Mouse (Mus musculus) layer of hippocampus, adult 9-11 months (tissue): ENCODE data around the gene Adamts2.

ENCODE experiments used
- DNase-seq: peaks from one replicate; pipeline ENCODE4 v3.0.0; 2022

The Adamts2 gene

GRCm38 (mm10) chr11:50601641-50602355, at the start of gene Adamts2:
TSS of gene Adamts2 (plus strand) at chr11:50602084.
- DNase-seq: no peak

GRCm38 (mm10) chr11:50557064-50557463, 44.8 kb upstream of the Adamts2 start:
- DNase-seq: no peak

DNA sequence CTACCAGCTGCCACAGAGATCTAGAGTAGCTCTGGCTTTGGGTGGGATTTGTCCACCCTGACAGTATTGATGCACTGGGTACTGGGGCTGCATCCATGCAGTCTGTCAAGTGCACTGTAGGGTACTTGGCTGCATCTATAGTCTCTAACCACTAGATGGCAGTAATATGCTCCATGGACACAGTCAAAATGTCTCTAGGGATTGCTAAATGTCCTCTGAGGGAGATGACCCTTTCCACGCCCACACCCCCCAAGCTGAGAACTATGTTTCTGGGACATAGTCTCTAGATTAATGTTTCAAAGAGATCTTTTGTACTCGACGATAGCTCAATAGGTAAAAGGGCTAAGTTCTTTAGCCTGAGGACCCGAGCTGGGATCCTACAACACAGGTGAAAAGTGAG, 42.8 kb upstream of the Adamts2 start:
- no peak for DNase-seq

GRCm38 (mm10) chr11:50565466-50566211, 36.2 kb upstream of the Adamts2 start:
- DNase-seq: no peak

- DNase-seq: no peak
Measured at GRCm38 (mm10) chr11:50571448-50571847, 30.4 kb upstream of the Adamts2 start.

DNA sequence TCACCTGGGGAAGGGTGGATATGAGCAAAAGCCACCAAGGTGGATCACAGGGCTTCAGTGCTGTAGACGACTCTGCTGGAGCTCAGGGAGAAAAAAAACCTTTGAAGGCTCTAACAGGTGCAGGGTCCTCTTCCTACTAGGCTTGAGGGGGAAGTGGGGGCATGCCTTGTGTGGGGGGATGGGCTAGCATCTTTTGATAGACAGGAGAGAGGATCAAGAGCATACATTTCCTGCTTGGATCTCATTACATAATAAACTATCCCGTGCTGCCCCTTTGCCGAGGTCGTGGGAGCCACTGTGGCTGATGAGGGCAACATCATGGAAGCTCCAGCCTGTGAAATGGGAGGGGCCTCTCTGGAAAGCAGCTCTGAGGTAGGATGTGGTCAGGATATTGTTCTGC, 25.4 kb upstream of the Adamts2 start:
- no peak for DNase-seq

DNA sequence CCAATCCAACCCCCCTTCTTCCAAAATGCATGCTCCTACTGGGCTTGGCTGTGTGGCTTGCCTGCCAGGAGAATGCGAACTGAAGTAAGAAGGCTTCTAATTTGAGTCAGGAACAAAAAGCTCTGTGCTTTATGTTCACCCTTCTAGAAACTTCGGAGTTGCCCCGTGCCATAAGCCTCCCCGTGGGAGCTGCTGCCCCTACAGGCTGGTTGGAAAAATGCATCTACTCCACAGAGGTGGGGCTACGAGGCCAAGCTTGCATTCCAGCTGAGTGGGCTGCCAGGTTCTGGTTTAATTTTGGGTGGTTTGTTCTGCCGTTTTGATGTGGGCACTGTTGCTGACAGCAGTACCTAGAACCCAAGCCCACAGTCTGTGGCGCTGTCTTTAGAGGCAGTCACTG, 14.9 kb upstream of the Adamts2 start:
- DNase-seq: no peak

GRCm38 (mm10) chr11:50587787-50588186, 14.1 kb upstream of the Adamts2 start:
- peak; percentile 36 for DNase-seq

GRCm38 (mm10) chr11:50589060-50589459, 12.8 kb upstream of the Adamts2 start:
- no peak for DNase-seq

- peak; percentile 45 for DNase-seq
Measured at GRCm38 (mm10) chr11:50591053-50591452, 10.8 kb upstream of the Adamts2 start.

DNA sequence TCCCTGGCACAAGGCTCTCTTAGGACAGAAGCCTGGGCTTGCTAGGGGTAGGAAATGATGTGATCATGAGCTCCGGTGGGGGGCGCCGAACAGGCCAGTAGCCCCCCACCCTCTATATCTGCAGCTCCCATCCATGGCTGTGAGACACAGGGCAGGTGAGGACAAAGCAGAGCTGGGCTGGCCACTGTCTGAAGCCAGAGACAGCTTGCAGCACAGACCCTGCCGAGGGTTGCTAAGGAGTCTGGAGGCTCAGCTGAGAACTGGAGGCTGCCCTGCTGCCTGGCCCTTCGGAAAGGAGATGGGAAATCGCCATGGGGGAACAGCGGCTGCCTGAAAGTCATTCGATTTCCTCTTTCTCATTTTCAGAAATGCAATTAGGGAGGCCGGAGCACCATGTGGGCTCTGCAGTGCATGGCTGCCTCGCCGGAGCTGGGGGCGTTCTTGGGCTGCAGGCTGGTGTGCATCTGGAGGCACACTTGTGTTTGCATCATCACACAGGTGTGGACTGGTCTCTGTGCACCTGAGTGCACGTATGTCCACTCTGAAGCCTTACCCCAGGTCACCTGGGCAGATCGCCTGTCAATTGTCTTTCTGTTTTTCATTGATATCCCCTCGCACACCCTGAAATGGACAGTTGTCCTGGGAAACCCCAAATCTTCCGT, 8.9 kb upstream of the Adamts2 start:
- no peak for DNase-seq

DNA sequence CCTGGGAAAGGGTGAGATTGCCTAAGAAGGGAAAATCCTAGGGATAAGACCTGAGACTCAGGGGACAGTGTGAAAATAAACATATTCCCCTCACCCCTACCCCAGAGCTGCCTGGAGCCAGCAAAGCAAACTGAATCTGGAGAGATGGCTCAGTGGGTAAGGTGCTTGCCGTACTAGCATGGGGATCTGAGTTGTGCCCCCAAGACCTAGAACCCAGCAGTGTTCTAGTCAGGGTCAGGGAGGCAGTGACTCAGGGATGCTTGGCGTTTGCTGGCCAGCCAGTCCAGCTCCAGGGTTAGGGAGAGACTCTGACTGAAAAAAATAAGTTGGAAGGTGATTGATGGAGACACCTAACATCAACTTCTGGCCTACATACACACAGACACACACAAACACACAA, 5.3 kb upstream of the Adamts2 start:
- DNase-seq: no peak

DNA sequence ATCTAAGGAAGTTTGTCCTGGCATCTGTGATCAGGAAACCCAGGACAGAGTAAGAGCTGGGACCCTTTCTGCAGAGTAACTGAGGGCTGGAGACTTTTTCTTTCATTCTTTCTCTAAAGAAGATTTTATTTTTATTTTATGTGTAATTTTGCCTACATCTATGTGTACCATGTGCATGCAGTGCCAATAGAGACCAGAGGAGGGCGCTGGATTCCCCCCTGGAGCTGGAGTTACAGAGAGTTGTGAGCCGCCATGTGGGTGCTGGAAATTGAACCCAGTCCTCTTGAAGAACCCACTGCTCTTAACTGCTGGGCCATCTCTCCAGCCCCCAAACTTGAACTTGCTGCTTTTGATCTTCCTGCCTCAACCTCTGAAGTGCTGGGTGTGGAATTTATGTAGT, 2.7 kb upstream of the Adamts2 start:
- no peak for DNase-seq

- no peak for DNase-seq
Measured at GRCm38 (mm10) chr11:50602356-50603081, 635 bp downstream of the Adamts2 start.

DNA sequence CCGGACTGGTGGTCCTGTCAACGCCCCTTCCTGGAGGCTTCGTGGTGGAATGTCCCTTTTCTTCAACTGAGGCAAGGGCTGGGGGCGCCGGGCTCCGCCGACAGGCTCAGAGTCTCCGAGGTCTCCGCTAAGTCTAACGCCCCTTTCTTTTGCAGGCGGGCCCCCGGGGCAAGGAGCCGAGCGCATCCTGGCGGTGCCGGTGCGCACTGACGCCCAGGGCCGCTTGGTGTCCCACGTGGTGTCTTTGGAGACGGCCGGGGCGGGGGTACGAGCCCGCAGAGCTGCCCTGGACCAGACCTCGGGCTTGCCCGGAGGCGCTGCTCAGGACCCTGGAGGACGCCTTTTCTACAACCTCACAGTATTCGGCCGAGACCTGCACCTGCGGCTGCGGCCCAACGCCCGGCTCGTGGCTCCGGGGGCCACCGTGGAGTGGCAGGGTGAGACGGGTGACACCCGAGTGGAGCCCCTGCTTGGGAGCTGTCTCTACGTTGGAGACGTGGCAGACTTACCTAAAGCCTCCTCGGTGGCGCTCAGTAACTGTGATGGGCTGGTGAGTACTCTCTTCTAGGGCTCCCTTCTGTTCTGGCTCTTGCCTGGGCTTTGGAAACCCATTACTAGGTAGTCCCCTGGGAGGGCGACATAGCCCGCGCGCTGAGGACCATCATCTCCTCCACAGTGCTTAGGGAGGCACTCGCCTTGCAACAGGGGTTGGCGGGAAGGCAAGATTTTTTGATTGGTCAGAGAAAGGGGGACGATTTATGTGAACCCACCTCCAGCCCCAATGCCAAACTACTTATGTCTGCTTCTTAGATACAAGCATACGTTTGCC, 1.4 kb downstream of the Adamts2 start:
- no peak for DNase-seq

GRCm38 (mm10) chr11:50604371-50604770, 2.5 kb downstream of the Adamts2 start:
- DNase-seq: no peak

DNA sequence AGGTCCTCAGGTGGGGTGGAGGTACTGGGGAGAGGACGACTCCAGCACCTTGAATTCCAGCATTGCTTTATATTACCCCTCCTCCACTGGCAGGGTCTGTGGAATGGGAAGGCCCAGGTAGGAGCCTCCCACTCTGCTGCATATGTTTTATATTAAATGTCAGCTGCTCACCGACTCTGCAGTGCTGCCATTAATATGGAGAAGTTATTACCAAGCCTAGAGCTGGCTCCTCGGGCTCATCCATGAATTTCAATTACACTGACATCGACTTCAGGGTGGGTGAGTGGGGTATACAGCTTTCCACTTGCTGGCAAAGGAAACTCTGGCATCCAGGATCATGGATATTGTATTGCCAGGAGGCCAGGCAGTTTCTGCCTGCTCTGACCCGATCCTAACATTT, 9.3 kb downstream of the Adamts2 start:
- no peak for DNase-seq

DNA sequence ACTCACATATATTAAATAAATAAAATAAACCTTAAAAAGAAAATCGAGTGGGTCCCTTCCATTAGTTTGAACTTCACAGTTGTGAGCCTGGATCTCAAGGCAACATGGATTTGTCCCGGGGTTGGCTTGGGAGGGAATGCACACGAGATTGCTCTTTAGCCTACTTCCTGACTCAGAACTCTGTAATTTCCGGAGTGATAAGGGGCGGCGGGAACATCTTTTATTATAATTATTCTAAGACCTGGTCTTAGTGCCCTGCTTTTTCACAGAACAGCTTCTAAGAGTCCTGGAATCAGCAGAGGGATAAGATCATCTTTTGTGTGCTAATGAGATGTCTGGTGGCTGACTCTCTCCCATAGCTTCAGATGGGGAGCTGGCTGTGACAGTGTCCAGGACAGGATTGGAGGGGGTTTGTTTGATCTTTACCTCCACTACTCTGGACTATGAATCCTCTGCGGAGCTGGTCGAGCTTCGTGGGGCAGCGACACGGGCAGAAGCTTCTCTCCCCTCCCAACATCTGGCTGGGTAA, 15.2 kb downstream of the Adamts2 start:
- no peak for DNase-seq

DNA sequence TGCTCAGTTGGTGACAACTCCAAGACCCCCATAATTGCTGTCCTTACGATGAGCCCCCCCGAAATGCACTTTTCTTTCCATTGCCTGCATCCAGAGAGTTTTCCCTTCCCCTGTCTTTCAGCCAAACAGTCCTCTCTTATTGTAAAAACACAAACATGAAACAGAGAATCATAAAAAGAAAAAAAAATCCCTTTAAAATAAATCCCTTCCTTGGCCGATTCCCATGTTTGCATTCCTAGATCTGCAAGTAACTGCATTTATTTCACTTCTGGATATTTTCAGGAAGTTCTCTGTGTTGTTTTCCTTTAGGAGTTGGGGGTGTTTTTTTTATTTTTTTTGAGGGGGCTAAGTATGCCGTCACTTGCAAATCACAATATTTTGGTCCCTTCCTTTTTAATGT, 19.0 kb downstream of the Adamts2 start:
- no peak for DNase-seq

GRCm38 (mm10) chr11:50621364-50621763, 19.5 kb downstream of the Adamts2 start:
- no peak for DNase-seq

- DNase-seq: no peak
Measured at GRCm38 (mm10) chr11:50622238-50622726, 20.4 kb downstream of the Adamts2 start.

GRCm38 (mm10) chr11:50623806-50624205, 21.9 kb downstream of the Adamts2 start:
- DNase-seq: no peak
